Mouse (Mus musculus) liver, postnatal 0 days (tissue): Measurements from ENCODE around the gene Hirip3.

Experiments
- CTCF ChIP-seq: sonication (generic); IDR thresholded peaks from 2 replicates; pipeline ENCODE4 v1.5.1; 2016; ENCODE audit warnings: antibody characterized with exemption, low read depth
- EP300 ChIP-seq: IDR thresholded peaks from 2 replicates; pipeline ENCODE4 v1.6.1; 2016; ENCODE audit warnings: antibody characterized with exemption, low read depth, mild to moderate bottlenecking

DNA sequence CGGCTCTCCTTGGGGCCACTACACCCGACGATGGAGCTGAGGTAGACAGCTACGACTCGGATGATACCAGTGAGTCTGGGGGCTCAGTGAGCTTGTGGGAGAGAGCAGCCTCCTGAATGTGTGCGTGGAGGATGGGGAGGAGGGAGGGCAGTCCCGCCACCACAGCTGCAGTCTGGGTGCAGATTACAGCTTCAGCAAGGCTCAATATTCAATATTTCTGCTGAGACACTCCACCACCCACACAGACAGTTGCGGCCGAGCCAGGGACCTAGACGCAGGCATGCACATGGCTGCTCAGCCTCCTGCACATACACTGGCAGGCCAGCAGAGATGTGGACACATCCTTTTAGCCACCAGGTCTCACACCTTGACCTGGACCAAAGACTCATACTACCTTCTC is 13.0 kb upstream of the Hirip3 start:
- TF ChIP-seq CTCF (no peak), EP300 (no peak)
